Comparison of ENCODE assay signal across 8 mouse cellular contexts in genomic region chr4:101068786-101069153, GRCm38 (mm10). TPM values are rescaled to one million over a fixed set of nuclear protein-coding genes. Genes with fewer than 3 reads are reported as not detected.
A peak's percentile ranks its signal among the peaks of the same experiment; 100 is the strongest.
DNase-seq lines count a peak whose midpoint lies in the region; ATAC-seq lines count a peak whose summit lies in the region.

TSS of gene Raver2 (plus strand) at chr4:101068983.

- H3K4me1 ChIP-seq in intestine, embryonic 14.5 days (replicated peaks; ENCODE audit: control insufficient read depth, insufficient read depth, low read length) = 0 out of 2 replicates have a peak, but pooled peaks cover 2% of the 10 kb centered on the region

- intact Hi-C loops in gastrocnemius, postnatal 14 days (cut with DNase I; ENCODE audit: low total_unique reads) = no loop called here
- intact Hi-C loops in left cerebral cortex, postnatal 36 days (cut with DNase I) = loop anchor here (2.0 kb wide), 1 partner anchor 32 kb away; no protein-coding TSS in a partner anchor

- H3K9ac ChIP-seq in intestine, embryonic 14.5 days (ENCODE audit: low read length) = peak within 1 kb of the TSS; percentile 73

- H3K9me3 ChIP-seq in intestine, embryonic 14.5 days (ENCODE audit: control insufficient read depth, low read length) = no peaks in the 10 kb centered on the region

- peak within 1 kb of the TSS; percentile 72 for H3K4me2 ChIP-seq in intestine, embryonic 14.5 days (ENCODE audit: low read length)

- no peak within 1 kb of the TSS for H3K27ac ChIP-seq in intestine, embryonic 14.5 days (ENCODE audit: low read depth)

- WGBS in intestine, embryonic 14.5 days = 1% methylated on average over 45 of the region's 54 CpGs

- H3K27me3 ChIP-seq in intestine, embryonic 14.5 days (replicated peaks; ENCODE audit: control insufficient read depth, insufficient read depth, low read length) = no peaks in the 10 kb centered on the region

- ATAC-seq in intestine, embryonic 14.5 days (replicated peaks; ENCODE audit: low FRiP score, low TSS enrichment, low read depth) = peak; percentile 88
- ATAC-seq in megakaryocyte-erythroid progenitor cell, adult 5-6 weeks (replicated peaks; ENCODE audit: low FRiP score, low TSS enrichment, poor library complexity, severe bottlenecking) = peak; percentile 69

- peak within 1 kb of the TSS; percentile 58 for H3K4me3 ChIP-seq in intestine, embryonic 14.5 days (ENCODE audit: low read depth, low read length)

- peak; percentile 61 to 84 for DNase-seq in adrenal gland, adult (ENCODE audit: inconsistent age in 2 of 2, low spot score in 1 of 2)
- peak; percentile 68 to 85 for DNase-seq in cerebellum, postnatal 25 days
- DNase-seq in gastrocnemius, postnatal 14 days = peak; percentile 64
- DNase-seq in intestine, embryonic 14.5 days (ENCODE audit: low spot score) = peak; percentile 75
- DNase-seq in left cerebral cortex, postnatal 36 days (ENCODE audit: low spot score in 2 of 2) = peak in 1 of 2 experiments; percentile 27
- DNase-seq in right cerebral cortex, postnatal 36 days (ENCODE audit: low spot score in 2 of 2) = peak; percentile 19 to 28
- no peak for DNase-seq in MN1 (ENCODE audit: low spot score)

- H3K36me3 ChIP-seq in intestine, embryonic 14.5 days (ENCODE audit: control insufficient read depth, insufficient read depth, low read length) = no peaks in the 10 kb centered on the region

RNA-seq across cellular contexts. Expression of gene Raver2, which starts in this region (rescaled TPM):
- 1 to 10 TPM; 3.6 to 4.6 TPM for total RNA-seq in gastrocnemius, postnatal 14 days (2021)
- 13.5 and 15.0 TPM in 2 replicates for polyA plus RNA-seq in intestine, embryonic 14.5 days (2014; fragmentation: Nextera tagmentation; extraction: Ambion mirVana)
- total RNA-seq in left cerebral cortex, postnatal 36 days (2021) = 10 to 100 TPM; 16.7 to 21.5 TPM
- not detected in 2 replicates for total RNA-seq in megakaryocyte-erythroid progenitor cell, adult 5-6 weeks (2014; fragmentation: Nextera tagmentation)
- total RNA-seq in megakaryocyte-erythroid progenitor cell, adult 5-6 weeks (2017) = 0.30 TPM in 1 of 2 replicates, not detected in the other

Comparison
In these comparisons a context has a peak if more than half of its experiments do, and no peak if none do; other contexts are left out.
1. Peak in ATAC-seq in megakaryocyte-erythroid progenitor cell, adult 5-6 weeks; RNA of the gene not detected or under 1 TPM.